Mouse (Mus musculus): Measurements from ENCODE around the gene Atp4b.

DNA sequence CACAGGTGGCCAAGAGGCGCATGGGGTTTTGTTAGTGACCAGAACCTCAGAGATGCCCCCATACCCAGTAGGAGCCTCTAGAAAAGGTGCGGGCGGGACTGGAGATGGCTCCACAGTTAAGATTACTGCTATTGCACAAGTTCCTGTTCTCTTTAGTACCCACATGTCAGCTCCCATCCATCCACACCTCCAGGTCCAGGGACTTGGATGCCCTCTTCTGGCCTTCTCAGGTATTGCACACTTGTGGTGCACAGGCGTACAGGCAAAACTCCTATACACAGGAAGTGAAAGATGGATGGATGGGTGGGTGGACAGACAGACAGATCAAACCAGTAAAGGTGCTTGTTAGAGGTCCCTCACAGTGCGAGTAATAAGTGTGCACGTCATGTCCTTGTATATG, 34.8 kb downstream of the Atp4b start:
- TF ChIP-seq CTCF (IDR thresholded peaks at IDR 0.05; ENCODE audit: low read depth), result peak; percentile 71
- TF ChIP-seq EP300 (IDR thresholded peaks at IDR 0.05; ENCODE audit: low read depth), result no peak

All from liver, postnatal 0 days (tissue).